Mouse (Mus musculus) left cerebral cortex, adult 8-10 months (tissue): ENCODE measurements at regions not wholly inside any gene's neighbourhood (a gene's known extent, or its start where the extent isn't known, plus 50 kb on each side); places are given as distances from the start of the nearest gene placed in this dataset.
"Not testable (repeated sequence)": the region's sequence is repeated elsewhere in the genome, so short reads cannot be mapped to it uniquely, and the experiment has no call there.

Experiments
- DNase-seq, 2 experiments: peaks; one replicate each; pipeline ENCODE4 v3.0.0; 2022; ENCODE audit warnings: low spot score in 2 of 2

DNA sequence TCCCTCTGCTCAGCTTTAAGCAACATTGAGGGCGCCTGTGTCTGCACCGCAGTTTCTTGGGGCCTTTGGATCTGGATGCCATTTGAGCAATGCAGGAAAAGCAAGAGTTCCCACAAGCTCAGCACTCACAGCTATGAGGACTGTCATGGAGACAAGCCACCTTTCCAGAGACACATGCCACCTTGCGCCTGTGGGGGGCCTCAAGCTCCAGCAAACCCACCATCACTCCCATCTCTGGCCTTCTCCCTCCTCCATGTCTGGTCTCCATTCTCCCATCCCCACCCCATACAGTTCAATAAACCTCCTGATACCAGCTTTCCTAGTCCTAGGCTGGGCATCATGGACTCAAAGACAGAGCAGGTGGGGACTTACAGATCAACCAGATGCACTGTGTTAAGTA lies 97.8 kb downstream of the Wdr11 start:
- no peak for DNase-seq

DNA sequence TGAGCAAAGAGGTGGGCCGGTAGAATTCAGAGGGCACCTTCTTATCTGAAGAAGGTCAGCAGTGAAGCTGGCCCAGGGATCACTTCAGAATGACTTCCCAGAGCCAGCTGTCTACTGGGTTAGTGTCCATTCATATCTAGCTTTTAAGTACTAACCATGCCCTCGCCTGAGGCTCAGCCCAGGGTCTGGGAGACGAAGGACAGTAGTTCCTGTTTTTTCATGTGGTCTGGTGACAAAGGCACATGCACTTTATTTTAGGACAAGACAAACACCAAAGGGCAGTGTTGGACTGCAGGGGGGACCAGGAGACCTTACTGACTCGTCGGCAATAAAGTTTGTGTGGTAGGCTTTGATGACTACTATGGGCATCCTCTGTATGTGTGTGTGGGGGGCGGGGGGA lies 99.2 kb downstream of the Wdr11 start:
- DNase-seq, result no peak

DNA sequence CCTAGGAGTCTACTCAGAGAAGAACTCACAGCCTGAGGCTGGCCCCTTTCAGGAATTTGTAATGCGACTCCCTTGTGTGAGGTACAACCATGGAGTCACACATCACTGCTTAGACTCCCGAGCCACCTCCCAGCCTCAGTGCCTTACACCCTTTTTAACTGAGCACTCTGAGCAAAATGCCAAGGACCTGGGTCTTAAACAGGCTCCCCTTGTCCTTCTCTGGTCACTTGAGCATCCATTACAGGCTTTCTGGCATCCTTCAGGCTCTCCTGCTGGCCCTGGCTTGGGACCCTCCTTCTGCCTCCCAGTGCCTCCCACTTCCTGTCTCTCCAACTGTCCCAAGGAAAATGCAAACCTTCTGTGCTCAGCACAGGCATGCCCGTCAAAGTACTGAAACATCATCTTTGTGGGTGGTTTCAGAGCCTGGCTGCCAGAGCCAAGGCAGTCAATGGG lies 100.0 kb downstream of the Wdr11 start:
- DNase-seq, result no peak

DNA sequence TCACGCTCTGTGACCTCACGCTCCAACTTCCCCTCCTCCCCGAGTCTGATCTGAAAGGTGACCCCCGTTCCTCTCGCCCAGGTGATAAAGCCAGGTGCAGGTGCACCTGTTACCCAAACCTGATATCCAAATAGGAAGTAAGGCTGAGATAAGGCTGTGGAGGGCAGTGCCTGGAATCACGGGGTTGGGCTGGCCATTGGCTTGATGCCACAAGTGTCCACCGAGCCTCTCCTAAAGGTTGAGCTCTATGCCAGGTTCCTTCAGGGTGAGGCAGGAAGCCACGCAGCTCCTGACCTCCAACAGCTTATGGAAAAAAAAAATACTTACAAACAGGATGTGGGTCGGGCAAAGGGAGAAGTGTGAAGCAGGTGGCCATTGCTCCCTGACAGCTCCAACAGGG lies 102.0 kb downstream of the Wdr11 start:
- DNase-seq, result no peak

DNA sequence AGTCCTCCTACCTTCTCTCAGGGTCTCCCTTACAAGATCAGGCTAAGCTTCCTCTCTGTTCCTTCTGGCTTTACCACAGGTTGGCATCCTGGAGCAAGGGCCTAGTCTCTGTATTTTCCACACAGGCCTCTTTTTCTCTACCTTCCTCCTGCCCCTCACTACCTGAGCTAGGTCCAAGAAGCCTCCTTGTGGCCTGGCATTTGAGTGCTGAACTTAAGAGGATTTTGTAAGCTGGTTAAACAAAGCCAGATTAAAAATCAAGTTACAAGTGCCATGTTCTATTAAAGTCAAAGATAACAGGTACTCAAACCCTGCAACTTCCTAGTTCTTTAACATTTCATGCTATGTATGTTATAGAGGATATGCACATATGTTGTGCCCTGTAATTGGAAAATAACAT lies 102.5 kb downstream of the Wdr11 start:
- no peak for DNase-seq

DNA sequence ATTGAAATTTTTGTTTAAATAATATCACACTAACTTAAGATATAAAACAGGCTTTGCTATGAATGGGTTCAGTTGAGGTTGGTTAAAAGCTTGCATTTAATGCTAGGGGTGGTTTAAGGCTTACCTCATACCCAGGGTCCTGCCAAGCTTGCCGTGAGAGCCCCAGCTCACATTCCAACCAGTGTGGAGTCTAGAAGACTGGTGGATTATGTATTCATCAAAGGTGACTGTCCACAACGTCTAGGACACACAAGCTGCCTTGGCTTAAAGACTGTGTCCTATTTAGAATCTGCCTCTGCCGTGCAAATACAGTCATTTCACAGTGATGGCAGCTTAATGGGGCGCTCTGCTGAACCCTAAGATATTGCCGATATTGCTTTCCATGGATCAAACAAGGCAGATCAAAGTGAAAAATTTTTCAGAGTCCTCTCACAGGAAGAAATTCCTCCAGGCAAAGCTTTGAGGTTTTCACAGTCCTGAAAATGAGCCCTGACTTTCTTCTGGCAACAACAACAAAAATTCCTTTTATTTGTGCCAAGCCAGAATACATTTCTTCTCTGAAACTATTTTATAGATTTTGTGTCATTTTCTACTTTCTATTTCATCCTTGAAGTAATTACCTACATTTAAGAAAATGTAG lies 108.4 kb downstream of the Wdr11 start:
- no peak for DNase-seq

DNA sequence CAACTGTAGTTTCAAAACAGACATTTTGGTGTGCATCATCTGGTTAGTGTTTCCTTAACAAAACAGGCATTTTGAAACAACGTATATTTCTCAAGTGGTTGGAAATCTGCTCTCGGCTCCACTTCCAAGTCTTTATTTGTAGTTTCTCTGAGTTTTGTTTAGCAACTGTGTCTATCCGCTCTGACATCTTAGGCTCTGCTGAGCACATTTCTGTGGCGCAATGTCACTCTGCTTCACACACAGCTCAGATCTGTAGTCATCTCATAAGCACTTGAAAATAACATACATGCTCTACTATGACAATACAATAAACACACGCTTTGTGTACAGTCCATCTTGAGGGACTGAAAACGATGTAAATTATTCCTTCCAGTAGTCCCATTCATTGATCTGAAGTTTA lies 135.9 kb downstream of the Wdr11 start:
- no peak for DNase-seq

DNA sequence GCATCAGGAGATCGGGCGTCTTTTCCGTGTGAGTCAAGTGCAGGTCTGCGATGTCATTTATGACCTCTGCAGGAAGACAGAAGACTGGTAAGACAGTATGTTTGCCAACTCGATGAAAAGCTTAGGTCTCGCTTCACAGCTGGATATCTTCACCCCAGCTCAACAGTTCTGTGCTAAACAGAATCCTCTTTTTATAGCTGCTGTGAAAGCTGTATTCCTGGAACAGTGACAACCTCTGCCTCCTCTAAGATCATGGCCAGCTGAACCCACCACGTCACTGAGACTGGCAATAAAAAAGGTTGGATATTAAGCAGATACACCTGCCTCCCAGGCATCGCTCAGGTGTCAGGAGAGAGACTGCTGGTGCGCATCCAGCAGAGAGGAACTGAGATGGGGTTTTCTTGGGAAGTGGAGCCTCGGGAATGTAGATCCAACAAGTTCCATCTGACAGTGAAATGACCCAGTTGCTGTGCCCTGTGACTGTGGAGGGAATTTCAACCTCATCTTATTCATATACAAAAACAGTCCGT lies 138.1 kb downstream of the Wdr11 start:
- DNase-seq, result no peak

DNA sequence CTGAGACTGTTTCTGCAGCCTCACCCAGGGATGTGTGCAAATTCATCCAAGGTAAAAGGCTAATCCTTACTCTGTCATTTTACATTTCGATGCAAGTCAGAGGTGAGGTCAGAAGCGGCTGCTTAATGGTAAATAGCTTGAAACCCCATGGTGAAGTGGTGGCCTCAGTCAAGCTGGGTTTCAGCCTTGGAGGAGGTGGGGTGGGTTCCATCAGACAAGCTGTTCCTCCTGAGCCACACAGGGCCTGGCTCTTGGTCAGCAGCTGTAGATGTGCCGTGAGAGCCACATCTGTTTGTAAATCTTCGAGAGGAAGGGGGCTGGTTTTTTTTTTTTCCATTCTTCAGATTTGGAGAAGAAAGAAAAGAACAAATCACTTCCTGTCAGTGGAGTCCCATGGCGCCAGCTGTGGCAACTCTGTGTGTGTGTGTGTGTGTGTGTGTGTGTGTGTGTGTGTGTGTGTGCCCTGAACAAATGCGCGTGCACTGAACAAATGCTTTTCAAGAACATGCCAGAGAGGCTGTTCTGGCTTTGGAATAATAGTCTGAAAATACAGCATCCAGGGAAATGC lies 139.2 kb downstream of the Wdr11 start:
- no peak for DNase-seq

DNA sequence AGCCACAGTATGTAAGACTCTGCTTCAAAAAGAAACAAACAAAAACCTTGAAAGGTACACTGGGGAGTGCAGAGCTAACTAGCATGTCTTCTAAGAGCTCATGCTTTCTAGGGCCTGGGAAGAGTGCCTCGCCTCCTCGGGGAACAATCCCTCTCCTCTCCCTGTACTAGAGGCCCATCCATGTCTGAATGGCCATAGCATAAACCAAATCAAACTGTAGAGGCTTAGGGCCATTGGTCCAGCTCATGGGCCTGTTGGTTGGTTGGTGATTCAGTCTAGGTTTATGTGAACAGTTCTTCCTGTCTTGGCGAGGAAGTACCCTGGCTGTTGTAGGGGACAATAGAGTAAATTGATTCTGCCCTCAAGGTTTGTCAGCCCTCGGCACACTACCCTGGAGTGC lies 151.0 kb downstream of the Wdr11 start:
- no peak for DNase-seq

DNA sequence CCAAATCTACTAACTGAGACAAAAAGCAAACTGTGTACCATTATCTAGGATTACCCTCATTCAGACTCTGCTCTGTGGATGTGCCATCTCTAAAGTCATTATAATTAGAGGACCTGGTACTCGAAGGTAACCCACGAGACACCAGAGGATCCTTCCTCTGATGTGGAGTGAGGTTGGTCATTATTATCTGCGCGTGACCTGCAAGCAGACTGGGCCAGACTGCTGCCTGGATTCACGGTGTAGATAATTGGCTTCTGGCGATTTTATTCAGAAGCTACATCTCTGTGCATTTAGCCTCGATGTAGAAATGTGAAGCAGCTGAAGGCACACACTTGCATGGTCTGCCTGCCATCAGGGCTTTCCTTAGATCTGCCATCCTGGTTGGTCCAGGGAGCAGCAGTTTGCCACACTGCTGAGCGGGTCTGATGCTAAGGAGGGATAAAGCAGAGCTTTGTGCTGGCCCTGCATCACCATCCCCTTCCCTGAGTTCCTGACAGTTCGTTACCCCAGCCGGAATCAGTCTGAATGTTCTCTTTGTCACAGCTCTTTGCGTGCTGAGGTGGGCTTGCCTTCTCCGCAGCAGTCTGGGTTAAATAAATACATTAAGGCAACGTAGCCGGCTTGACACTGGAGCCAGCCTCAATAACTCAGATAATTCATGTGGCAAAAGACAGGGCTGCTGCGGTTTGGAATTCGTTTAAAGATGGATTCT lies 152.4 kb downstream of the Wdr11 start:
- DNase-seq, result no peak

DNA sequence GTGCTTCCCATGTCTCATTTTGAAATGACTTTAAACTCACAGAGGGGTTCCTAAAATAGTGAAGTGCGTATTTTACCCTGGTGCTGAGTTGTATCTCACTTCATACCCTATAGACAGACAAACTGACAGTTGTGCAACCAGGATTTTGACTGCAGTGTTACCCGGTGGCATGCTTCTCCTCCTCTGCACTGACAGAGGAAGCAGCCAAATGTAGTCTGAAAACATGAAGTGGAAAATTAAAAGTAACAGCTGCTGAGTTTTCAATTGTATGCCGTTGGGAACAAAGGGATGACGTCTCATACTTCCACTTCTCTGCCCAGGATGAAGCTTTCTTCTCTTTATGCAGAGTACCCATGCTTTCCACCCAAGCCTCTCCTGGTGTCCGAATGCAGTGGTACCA lies 155.0 kb downstream of the Wdr11 start:
- no peak for DNase-seq

DNA sequence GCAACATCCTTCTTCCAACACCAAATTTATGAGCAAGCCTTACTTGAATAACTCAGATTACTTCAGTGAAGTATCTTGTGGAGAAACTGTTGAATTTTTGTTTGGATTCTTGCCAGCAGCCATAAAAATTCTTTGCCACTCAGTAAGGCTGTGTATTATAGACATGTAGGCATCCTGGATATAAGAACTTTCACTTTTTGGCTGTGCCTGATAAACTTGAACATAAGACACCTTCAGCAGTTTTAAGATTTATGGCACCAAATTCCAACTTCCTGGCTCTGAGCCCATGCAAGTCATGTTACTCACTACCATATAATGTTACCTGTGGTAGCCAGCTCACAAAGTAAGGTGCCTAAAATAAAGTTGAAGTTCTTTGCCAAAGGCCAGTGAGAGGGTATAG lies 159.3 kb downstream of the Wdr11 start:
- DNase-seq, result no peak

DNA sequence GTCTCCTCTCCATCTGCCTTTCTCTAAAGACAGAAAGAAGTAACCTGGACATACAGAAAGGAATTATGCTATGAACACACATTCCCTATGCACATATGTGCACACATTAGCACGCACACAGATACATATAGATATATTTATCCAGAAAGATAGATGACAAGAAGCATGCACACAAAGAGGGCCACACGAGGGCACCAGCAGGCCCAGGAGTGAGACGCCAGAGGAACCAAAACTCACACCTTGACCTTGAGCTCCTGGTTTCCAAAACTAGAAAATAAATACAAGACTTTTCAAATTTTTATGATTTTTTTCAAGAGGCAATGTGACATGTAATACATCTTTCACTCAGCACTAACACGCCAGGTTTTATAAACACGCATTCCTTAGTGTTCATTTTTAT lies 163.1 kb downstream of the Wdr11 start:
- no peak for DNase-seq

DNA sequence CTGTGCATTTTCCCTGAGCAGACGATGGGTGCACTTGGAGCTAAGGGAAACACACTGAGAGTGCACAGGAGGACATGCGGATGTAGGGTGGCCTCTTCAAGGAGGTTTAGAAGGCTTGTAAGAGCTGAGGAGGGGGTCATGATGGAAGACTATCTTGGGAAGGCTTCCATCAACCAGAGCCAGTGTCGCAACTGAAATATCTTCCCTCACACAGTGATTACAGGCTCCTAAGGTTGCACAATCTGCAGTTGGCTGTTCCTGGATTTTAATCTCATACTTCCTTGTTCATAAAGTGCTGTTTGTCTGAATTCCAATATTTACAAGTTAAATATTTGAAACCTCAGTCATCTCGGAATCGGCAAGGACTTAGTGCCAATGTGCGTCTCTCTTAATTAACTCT lies 164.5 kb downstream of the Wdr11 start:
- no peak for DNase-seq

DNA sequence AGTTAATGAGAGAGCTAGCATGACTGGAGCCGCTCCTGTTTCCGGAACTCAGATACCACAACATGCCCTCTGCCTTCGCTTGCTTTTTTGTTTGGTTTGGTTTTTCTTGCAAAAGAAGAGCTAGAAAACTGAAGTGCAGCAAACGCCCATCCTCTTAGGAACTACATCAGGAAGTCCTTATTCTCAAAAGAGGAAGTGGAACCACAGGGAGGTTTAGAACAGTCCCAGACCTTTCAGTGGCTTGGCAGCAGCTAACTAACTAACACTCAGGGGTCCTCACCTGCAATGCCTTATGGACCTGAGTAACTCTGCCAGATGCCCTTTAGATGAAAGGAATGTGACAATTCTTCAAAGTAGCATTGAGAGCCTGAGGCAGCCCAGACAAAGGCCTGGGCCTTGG lies 168.2 kb downstream of the Wdr11 start:
- no peak for DNase-seq

DNA sequence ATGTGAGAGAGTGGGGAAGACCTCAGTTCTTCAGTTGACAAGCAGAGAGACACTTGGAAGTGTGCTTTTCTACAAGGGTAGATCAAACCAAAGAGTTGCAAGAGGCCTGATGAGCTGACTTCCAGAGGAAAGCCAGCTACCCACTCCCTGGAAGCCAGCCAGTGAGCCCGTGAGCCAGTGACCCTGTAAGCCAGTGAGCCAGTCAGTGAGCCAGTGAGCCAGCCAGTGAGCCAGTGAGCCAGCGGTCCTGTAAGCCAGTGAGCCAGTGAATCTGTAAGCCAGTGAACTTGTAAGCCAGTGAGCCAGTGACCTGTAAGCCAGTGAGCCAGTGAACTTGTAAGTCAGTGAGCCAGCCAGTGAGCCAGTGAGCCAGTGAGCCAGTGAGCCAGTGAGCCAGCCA lies 168.7 kb downstream of the Wdr11 start:
- DNase-seq, result no peak

DNA sequence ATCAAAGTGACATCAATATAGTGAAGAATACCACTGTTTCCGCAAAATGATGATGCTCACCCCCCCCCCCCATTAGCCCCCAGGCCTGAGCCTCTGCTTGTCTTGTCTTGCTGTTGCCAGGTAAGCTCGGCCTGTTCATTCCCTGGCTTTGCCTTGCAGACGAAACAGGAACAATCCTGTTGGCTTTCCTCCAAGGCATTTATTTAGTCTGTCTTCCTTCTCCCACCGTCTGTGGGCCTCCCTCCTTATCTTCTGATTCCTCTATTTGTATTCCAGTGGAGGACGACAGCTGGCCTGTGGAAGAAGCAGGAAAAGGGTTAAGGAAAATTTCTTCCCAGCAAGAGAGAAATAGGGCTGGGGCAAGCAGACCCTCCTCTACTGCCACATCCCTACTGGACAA lies 172.1 kb downstream of the Wdr11 start:
- no peak for DNase-seq

DNA sequence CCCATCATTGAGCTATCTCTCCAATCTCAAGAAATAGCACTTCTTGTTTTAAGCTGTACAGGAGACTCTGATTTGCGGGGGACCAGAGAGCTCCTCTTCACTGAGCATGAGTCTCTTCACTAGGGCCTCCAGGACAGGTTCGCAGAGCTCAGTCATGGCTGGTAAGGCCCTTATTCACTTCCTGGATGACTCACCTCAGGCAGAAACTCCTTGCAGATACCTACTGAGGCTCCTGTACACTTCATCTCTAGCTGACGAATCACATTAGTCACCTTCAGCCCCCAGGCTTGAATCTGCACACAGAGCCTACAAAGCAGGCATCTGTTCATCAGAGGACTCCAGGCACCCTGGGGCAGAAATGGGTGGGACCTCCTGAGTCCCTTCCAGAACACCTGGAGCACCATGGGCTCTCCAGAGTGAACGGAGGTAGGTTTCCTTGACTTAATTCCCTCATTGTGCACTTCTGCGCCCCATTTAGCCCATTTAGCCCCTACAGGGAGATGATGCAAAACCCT lies 172.8 kb downstream of the Wdr11 start:
- DNase-seq, result no peak

DNA sequence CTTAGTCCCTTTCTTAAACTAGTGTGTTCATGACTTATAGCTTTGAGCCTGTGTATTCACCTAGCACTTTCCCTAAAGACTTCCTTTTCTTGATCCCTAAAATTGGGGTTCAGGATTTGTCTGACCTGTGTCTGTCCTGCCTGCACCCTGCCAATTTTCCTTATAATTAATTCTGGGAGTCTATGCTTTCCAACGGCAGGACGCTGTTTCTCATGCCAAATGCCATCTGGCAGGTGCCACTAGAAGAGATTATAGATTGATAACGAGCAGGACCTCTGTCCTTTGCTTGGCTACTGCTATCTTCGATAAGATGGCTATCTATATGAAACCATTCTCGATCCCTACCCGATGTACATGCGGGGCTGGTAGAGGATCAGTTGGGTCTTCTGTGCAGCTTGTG lies 174.0 kb downstream of the Wdr11 start:
- DNase-seq, result no peak

DNA sequence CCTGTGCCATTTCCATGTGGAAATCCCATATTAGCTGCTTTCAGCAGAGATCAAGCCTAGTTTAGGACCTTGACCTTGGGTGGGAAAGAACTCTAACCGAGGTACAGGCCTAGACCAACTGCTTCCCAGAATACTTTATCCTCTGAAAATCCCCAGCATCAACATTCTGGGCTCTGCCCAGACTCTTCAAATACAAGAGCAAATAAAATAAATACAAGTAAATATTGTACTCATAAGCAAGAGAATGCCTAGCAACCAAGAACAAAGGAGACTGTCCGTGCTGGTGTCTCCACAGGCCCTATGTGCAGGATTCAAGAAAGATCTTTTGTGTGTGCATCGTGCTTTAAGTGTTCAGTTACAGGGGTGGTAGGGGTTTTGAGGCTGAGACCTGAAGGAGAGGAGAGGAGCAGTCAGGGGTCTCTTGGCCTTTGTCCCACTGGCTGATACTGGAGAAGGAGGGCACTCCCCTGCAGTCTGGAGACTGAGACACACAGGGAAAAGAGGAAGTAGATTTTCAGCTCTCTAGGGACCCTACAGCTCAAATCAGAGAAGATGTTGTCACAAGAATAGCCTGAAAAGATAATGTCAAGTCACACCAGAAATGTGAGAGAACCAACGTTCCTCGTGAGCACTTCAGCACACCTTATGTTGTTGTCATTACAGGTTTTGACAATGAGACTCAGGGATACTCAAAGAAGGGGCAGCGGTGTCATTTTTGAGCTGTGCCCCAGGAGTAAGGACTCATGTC lies 174.6 kb downstream of the Wdr11 start:
- DNase-seq, result no peak

DNA sequence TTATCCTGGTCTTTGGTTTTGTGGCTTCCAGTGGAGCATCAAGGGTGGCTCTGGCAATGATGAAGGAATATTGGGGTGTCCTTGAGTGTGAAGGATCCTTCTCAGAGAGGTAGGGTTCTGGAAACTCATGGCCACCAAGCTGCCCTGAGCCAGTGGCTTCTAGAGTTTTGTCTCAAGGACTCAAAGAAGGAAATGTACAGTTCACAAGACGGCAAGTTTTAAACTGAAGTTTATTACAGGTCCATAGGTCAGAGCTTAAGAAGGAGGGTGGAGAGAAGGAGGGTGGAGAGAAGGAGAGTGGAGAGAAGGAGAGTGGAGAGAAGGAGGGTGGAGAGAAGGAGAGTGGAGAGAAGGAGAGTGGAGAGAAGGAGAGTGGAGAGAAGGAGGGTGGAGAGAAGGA lies 178.0 kb downstream of the Wdr11 start:
- not testable (repeated sequence) for DNase-seq
